Mouse (Mus musculus) spleen, postnatal 4 days (tissue): ENCODE data around the gene Spint2.

Source experiments
- DNase-seq, 2 experiments: peaks; one replicate each; pipeline ENCODE4 v3.0.0; 2022; ENCODE audit warnings: low spot score in 2 of 2

The Spint2 gene

GRCm38 (mm10) chr7:29304463-29305262 lies 23.0 kb upstream of the Spint2 start:
- no peak for DNase-seq

GRCm38 (mm10) chr7:29303738-29304462 lies 22.2 kb upstream of the Spint2 start, which contains the start of gene Dpf1:
Gene Dpf1, plus strand, starts transcription at chr7:29303951.
- peak; percentile 66 to 74 for DNase-seq

- DNase-seq, result no peak
Measured at GRCm38 (mm10) chr7:29302641-29303040, 20.9 kb upstream of the Spint2 start.

GRCm38 (mm10) chr7:29301127-29301566 lies 19.4 kb upstream of the Spint2 start:
- peak; percentile 49 to 83 for DNase-seq

- peak; percentile 63 to 78 for DNase-seq
Measured at GRCm38 (mm10) chr7:29296998-29297397, 15.3 kb upstream of the Spint2 start.

GRCm38 (mm10) chr7:29295861-29296647 lies 14.3 kb upstream of the Spint2 start:
- DNase-seq, result no peak

GRCm38 (mm10) chr7:29294111-29294761 lies 12.5 kb upstream of the Spint2 start:
- DNase-seq, result no peak

- DNase-seq, result no peak
Measured at GRCm38 (mm10) chr7:29293131-29294065, 11.7 kb upstream of the Spint2 start.

GRCm38 (mm10) chr7:29292458-29293098 lies 10.9 kb upstream of the Spint2 start:
- DNase-seq, result no peak

GRCm38 (mm10) chr7:29291616-29292457 lies 10.1 kb upstream of the Spint2 start:
- DNase-seq, result no peak

GRCm38 (mm10) chr7:29290691-29291485 lies 9.2 kb upstream of the Spint2 start:
- no peak for DNase-seq

- no peak for DNase-seq
Measured at GRCm38 (mm10) chr7:29289856-29290255, 8.1 kb upstream of the Spint2 start.

GRCm38 (mm10) chr7:29288942-29289638 lies 7.4 kb upstream of the Spint2 start, which contains the start of gene Ppp1r14a:
Gene Ppp1r14a, plus strand, starts transcription at chr7:29289308.
- peak; percentile 74 to 92 for DNase-seq

GRCm38 (mm10) chr7:29288079-29288478 lies 6.4 kb upstream of the Spint2 start:
- no peak for DNase-seq

- DNase-seq, result no peak
Measured at GRCm38 (mm10) chr7:29287481-29287880, 5.8 kb upstream of the Spint2 start.

GRCm38 (mm10) chr7:29284523-29284922 lies 2.8 kb upstream of the Spint2 start:
- DNase-seq, result no peak

- no peak for DNase-seq
Measured at GRCm38 (mm10) chr7:29283876-29284275, 2.2 kb upstream of the Spint2 start.
